Comparison of ENCODE assay signal across 8 mouse cellular contexts in genomic region chr11:23007481-23008180, GRCm38 (mm10). TPM values are rescaled to one million over a fixed set of nuclear protein-coding genes. Genes with fewer than 3 reads are reported as not detected.
DNase-seq lines count a peak whose midpoint lies in the region; ATAC-seq lines count a peak whose summit lies in the region.

Gene Fam161a, plus strand, starts transcription at chr11:23007531.

- peaks cover 15% of the 10 kb centered on the region for H3K36me3 ChIP-seq in hindbrain, embryonic 15.5 days

- peaks cover 7% of the 10 kb centered on the region; the same call in 1 of the 2 replicates for H3K4me1 ChIP-seq in hindbrain, embryonic 15.5 days (replicated peaks)

- no peaks in the 10 kb centered on the region for H3K27me3 ChIP-seq in hindbrain, embryonic 15.5 days

- WGBS in hindbrain, embryonic 15.5 days = 1% methylated on average over 22 of the region's 22 CpGs

- peak within 1 kb of the TSS; percentile 80 for H3K4me2 ChIP-seq in hindbrain, embryonic 15.5 days

- peak within 1 kb of the TSS; percentile 59 for H3K4me3 ChIP-seq in hindbrain, embryonic 15.5 days

- H3K9me3 ChIP-seq in hindbrain, embryonic 15.5 days = no peaks in the 10 kb centered on the region

- peak within 1 kb of the TSS; percentile 96 for H3K27ac ChIP-seq in hindbrain, embryonic 15.5 days (replicated peaks)

- ATAC-seq in activated CD4-positive, CD25-positive, alpha-beta regulatory T cell, adult 4 months = peak; percentile 95
- ATAC-seq in hindbrain, embryonic 15.5 days (ENCODE audit: low FRiP score, low read depth) = peak; percentile 94

- H3K9ac ChIP-seq in hindbrain, embryonic 15.5 days = peak within 1 kb of the TSS; percentile 76

- peak; percentile 38 to 72 for DNase-seq in cerebellum, postnatal 4 days (ENCODE audit: low spot score in 2 of 2)
- DNase-seq in frontal cortex, postnatal 36 days (ENCODE audit: low spot score in 2 of 2) = peak; percentile 73 to 93
- DNase-seq in layer of hippocampus, postnatal 36 days = peak; percentile 77
- DNase-seq in lung, postnatal 25 days (ENCODE audit: low spot score) = peak; percentile 96
- DNase-seq in retina, adult 2 months (ENCODE audit: low read depth, low spot score) = peak; percentile 93
- peak; percentile 15 to 16 for DNase-seq in thymus, postnatal 36 days

RNA-seq across cellular contexts. Expression of gene Fam161a, which starts in this region (rescaled TPM):
- 1 to 10 TPM; 2.0 to 2.7 TPM for polyA plus RNA-seq in activated CD4-positive, CD25-positive, alpha-beta regulatory T cell, adult 4 months (2017; shearing (Covaris generic))
- polyA plus RNA-seq in hindbrain, embryonic 15.5 days (2015; fragmentation: Nextera tagmentation; extraction: Ambion mirVana) = 4.5 and 5.8 TPM in 2 replicates
- total RNA-seq in layer of hippocampus, postnatal 36 days (2021) = 1 to 10 TPM; 3.4 to 5.6 TPM

Comparison
In these comparisons a context has a peak if more than half of its experiments do, and no peak if none do; other contexts are left out.
1. Peak in every context shown above with its lines: DNase-seq, ATAC-seq, H3K4me3 ChIP-seq and H3K27ac ChIP-seq.
2. DNase-seq: peak in every context shown above with its lines; median percentile 96 in lung, postnatal 25 days; 93 in retina, adult 2 months; 83 in frontal cortex, postnatal 36 days; 77 in layer of hippocampus, postnatal 36 days; 55 in cerebellum, postnatal 4 days; 16 in thymus, postnatal 36 days.